Mouse (Mus musculus) lung, adult 2 months (tissue): ENCODE measurements at regions not wholly inside any gene's neighbourhood (a gene's known extent, or its start where the extent isn't known, plus 50 kb on each side); places are given as distances from the start of the nearest gene placed in this dataset.
A peak's percentile ranks its signal among the peaks of the same experiment; 100 is the strongest.
"Not testable (repeated sequence)": the region's sequence is repeated elsewhere in the genome, so short reads cannot be mapped to it uniquely, and the experiment has no call there.

Experiments
- DNase-seq: peaks from one replicate; pipeline ENCODE4 v3.0.0; 2022
- H3K4me1 ChIP-seq: fragments of 200-500 bp; 2 replicates; pipeline ENCODE4 v1.6.1; 2011; ENCODE audit warnings: low read length; ENCODE audit not compliant: control insufficient read depth, insufficient read depth
- H3K4me3 ChIP-seq: fragments of 200-500 bp; replicated peaks from 2 replicates; pipeline ENCODE3; 2011; ENCODE audit warnings: low read depth, mild to moderate bottlenecking, control low read depth, low read length; ENCODE audit errors: extremely low read depth
- CTCF ChIP-seq: fragments of 200-500 bp; IDR thresholded peaks from 2 replicates; pipeline ENCODE4 v1.5.1; 2011; ENCODE audit warnings: mild to moderate bottlenecking, low read length, control low read depth; ENCODE audit not compliant: insufficient read depth
- POLR2A ChIP-seq: fragments of 200-500 bp; IDR thresholded peaks from 2 replicates; pipeline ENCODE4 v1.6.1; 2011; ENCODE audit warnings: low read depth, mild to moderate bottlenecking, control low read depth, low read length, borderline replicate concordance; ENCODE audit errors: extremely low read depth
- WGBS: fragments of 180-500 bp; shearing (Covaris S2); methylation state at CpG from one replicate; pipeline ENCODE4 v1.1.7; 2018; 5-methylcytosine and 5-hydroxymethylcytosine counted together

- H3K4me3 ChIP-seq, DNase-seq, H3K4me1 ChIP-seq: not testable (repeated sequence)
- 15% methylated on average over 11 of the region's 11 CpGs for WGBS
- TF ChIP-seq CTCF: 0 out of 2 replicates have a peak, but pooled peaks have one; percentile 8
These were observed 140.9 kb upstream of the Cts3 start for GRCm38 (mm10) chr13:61710823-61711222.

GRCm38 (mm10) chr13:61665729-61666128 is 95.8 kb upstream of the Cts3 start:
- Histone ChIP-seq H3K4me1 (no peaks in the 10 kb centered on the region), H3K4me3 (no peak overlapping the region)
- no peak for DNase-seq
- 11% methylated on average over 46 of the region's 46 CpGs for WGBS
- TF ChIP-seq POLR2A (no peak), CTCF (no peak)
